Mouse (Mus musculus) T-helper 1 cell (primary cell): Measurements from ENCODE around the gene Myl12a.

ENCODE experiments used
- in situ Hi-C: fragments of 300-600 bp; cut with MboI, MseI; formaldehyde crosslinking; loops from one replicate; pipeline ENCODE4 v1.15.1; 2025; ENCODE audit warnings: high pct_unique_total_duplicates

Gene Myl12a

GRCm38 (mm10) chr17:71010646-71011242 lies 8.1 kb upstream of the Myl12a start:
- in situ Hi-C loops: no loop called here

- in situ Hi-C loops: no loop called here
These were observed 7.1 kb upstream of the Myl12a start for GRCm38 (mm10) chr17:71009751-71010150.

- in situ Hi-C loops: no loop called here
These were observed 6.0 kb upstream of the Myl12a start for GRCm38 (mm10) chr17:71008676-71009075.

GRCm38 (mm10) chr17:71006976-71007375 lies 4.3 kb upstream of the Myl12a start:
- in situ Hi-C loops: no loop called here

- in situ Hi-C loops: loop anchor here (5.0 kb wide), 1 partner anchor 37 kb away; no protein-coding TSS in a partner anchor
These were observed 1.7 kb upstream of the Myl12a start for GRCm38 (mm10) chr17:71004186-71004960.

GRCm38 (mm10) chr17:71003721-71004120 lies 1.0 kb upstream of the Myl12a start:
- in situ Hi-C loops: loop anchor here (5.0 kb wide), 1 partner anchor 36 kb away; no protein-coding TSS in a partner anchor

GRCm38 (mm10) chr17:71003112-71003511 lies 434 bp upstream of the Myl12a start:
- in situ Hi-C loops: loop anchor here (5.0 kb wide), 1 partner anchor 36 kb away; no protein-coding TSS in a partner anchor

GRCm38 (mm10) chr17:71002081-71002743 lies 466 bp downstream of the Myl12a start, which contains the start of gene Myom1:
Gene Myom1, plus strand, starts transcription at chr17:71002633.
- in situ Hi-C loops: loop anchor here (5.0 kb wide), 1 partner anchor 35 kb away; no protein-coding TSS in a partner anchor

- in situ Hi-C loops: loop anchor here (5.0 kb wide), 1 partner anchor 34 kb away; no protein-coding TSS in a partner anchor
These were observed 988 bp downstream of the Myl12a start for GRCm38 (mm10) chr17:71001699-71002080.

- in situ Hi-C loops: loop anchor here (5.0 kb wide), 1 partner anchor 34 kb away; no protein-coding TSS in a partner anchor
These were observed 1.6 kb downstream of the Myl12a start for GRCm38 (mm10) chr17:71001067-71001466.

GRCm38 (mm10) chr17:71000255-71000654 lies 2.4 kb downstream of the Myl12a start:
- in situ Hi-C loops: loop anchor here (5.0 kb wide), 1 partner anchor 33 kb away; no protein-coding TSS in a partner anchor

GRCm38 (mm10) chr17:70999187-70999586 lies 3.5 kb downstream of the Myl12a start:
- in situ Hi-C loops: loop anchor here (10.0 to 25.0 kb wide), 2 partner anchors 486 to 1838 kb away; partner anchors contain the start of gene Ypel5

GRCm38 (mm10) chr17:70998400-70998975 lies 4.2 kb downstream of the Myl12a start:
- in situ Hi-C loops: loop anchor here (10.0 to 25.0 kb wide), 2 partner anchors 486 to 1839 kb away; partner anchors contain the start of gene Ypel5

- in situ Hi-C loops: loop anchor here (10.0 to 25.0 kb wide), 2 partner anchors 487 to 1839 kb away; partner anchors contain the start of gene Ypel5
These were observed 4.8 kb downstream of the Myl12a start for GRCm38 (mm10) chr17:70997836-70998235.

GRCm38 (mm10) chr17:70995551-70995950 lies 7.1 kb downstream of the Myl12a start:
- in situ Hi-C loops: loop anchor here (10.0 to 25.0 kb wide), 2 partner anchors 489 to 1842 kb away; partner anchors contain the start of gene Ypel5

GRCm38 (mm10) chr17:70994671-70995070 lies 8.0 kb downstream of the Myl12a start:
- in situ Hi-C loops: loop anchor here (10.0 to 25.0 kb wide), 2 partner anchors 490 to 1843 kb away; partner anchors contain the start of gene Ypel5

- in situ Hi-C loops: loop anchor here (10.0 to 25.0 kb wide), 2 partner anchors 491 to 1844 kb away; partner anchors contain the start of gene Ypel5
These were observed 9.3 kb downstream of the Myl12a start for GRCm38 (mm10) chr17:70993385-70993807.

GRCm38 (mm10) chr17:70992662-70993061 lies 10.0 kb downstream of the Myl12a start:
- in situ Hi-C loops: loop anchor here (10.0 to 25.0 kb wide), 2 partner anchors 492 to 1845 kb away; partner anchors contain the start of gene Ypel5

- in situ Hi-C loops: loop anchor here (10.0 to 25.0 kb wide), 2 partner anchors 493 to 1845 kb away; partner anchors contain the start of gene Ypel5
These were observed 10.7 kb downstream of the Myl12a start for GRCm38 (mm10) chr17:70991706-70992625.
